Mouse (Mus musculus): ENCODE measurements around the gene Prkd1.

Prkd1 gene

DNA sequence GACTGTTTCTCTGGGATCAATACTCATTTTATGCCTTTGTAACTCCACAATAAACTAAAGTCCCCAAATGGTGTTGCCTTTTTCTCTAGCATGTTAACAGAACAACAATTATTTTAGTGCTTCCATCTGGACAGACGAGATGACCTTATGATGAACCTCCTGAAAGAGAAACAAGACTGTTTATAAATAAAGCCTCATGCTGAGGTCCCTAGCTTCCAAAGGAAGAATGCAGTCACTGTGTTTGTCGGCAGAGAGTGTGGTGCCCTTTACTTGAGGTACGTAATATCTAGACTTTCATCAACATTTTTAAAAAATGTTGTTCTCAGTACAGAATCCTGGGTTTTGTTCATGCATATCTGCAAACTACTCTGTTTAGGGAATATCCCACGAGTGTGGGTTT lies 90.7 kb downstream of the Prkd1 start:
- in situ Hi-C loops (cut with MboI) = no loop called here

DNA sequence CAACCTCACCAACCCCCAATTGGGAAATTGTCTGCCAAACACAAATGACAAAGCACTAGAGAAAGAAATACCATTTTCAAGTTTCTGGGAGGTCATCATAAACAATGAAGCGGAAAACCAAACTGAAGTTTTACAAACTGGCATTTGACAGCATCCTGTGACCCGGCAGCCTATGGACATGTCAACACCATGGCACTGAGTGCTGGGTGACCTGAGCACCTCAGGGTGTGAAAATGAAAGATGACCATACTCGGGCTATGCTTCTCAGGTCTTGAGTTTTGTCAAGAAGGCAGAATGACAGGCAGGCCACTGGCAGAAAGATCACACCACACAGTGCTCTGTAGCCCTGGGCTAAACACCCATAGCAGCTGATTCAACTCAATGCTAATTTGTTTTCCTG lies 94.7 kb downstream of the Prkd1 start:
- in situ Hi-C loops (cut with MboI) = no loop called here

DNA sequence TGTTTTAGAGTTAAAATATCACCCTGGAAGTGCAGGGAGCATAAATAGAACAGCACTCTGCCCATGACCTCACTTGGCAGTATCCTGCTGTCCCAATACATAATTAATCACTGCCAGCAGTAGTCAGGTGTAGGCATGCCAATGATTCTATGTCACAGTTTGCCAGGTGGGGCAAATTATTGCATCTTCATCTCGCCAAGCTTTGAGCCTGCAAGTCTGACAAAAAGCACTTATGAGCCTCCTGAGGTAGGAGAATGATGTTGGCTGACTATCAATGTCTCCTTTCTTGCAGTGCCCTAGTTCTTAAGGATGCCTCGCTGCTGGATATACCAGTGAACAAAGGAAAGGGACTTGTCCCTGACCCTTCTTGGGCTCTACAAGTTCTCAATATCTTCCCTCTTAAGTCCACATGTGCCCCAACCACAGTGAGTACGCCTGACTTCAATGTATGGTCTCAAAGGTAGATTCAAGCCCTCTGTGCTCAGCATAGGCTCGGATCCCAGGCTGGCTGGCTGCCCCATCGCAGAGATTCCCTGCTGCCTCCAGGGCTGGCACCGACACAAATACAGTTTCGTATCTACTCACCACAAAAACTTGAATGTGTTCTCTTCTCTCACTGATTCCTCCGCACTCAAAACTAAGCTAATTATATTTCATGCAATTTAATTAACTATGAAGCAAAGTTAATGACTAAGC lies 98.9 kb downstream of the Prkd1 start:
- in situ Hi-C loops (cut with MboI) = no loop called here

DNA sequence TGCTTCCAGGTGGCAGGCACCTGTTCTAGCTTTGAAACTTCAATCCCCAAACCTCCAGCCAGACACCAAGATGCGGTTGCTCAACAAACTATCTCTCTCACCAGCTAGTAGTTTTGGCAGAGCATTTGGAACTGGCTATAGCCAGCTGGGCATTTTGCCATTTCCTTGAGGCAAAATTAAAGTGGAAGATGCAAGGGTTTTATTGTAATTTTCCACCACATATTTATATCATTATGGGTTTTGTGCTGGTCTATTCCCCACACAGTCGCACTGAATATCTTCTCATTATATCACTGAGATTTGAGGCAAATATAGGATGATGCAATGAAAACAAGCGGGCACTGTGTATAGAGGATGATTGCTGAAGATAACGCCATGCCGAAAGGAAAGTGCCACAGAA lies 102.5 kb downstream of the Prkd1 start:
- in situ Hi-C loops (cut with MboI) = no loop called here

DNA sequence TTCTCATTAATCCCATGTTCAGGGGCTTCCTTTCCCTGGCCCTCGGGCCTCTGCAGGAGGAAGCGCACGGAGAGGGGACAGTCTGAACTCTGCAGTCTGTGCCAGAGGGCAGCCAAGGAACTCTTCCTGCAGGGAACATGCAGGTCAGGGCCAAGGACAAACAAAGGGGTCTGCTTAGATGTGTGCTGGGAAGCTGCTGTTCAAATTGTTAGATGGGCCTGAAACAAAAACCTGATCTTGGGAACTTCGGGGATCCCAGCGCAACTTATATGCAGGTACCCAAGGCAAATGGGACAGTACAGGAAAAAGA lies 103.3 kb downstream of the Prkd1 start:
- in situ Hi-C loops (cut with MboI) = no loop called here

DNA sequence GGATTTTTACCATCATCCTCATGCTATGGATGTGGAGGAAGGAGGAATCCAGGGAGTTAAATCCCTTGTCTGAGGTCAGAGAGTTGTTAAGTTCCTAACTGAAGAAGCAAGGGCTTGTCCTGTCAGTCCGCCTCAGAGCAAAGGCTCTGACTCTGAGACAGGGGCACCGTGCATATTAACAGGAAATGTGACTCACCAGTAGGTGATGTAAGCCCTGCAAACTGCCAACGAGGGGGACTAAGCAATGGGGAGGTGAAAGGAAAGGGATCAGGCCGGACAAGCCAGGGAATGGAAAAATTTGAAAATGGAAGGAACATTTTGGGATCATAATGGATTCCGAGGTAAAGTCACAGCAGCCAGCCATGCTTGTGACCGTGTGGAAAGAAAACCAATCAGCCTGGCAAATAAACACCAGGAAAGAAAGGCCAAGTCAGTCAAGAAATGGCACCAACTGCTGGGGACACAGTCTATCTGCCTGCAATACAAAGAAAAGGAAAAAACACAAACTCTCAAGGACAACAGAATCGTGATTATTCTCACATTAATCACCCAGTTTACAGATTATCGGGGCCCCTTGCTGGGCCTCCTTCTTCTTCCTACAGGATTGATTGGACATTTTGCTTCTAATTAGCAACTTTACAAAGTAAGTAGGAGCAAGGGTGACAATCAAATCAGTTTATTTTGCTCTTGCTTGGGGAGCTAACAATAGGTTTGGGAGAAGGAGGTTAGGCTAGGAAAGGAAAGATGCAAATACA lies 103.9 kb downstream of the Prkd1 start:
- in situ Hi-C loops (cut with MboI) = no loop called here

DNA sequence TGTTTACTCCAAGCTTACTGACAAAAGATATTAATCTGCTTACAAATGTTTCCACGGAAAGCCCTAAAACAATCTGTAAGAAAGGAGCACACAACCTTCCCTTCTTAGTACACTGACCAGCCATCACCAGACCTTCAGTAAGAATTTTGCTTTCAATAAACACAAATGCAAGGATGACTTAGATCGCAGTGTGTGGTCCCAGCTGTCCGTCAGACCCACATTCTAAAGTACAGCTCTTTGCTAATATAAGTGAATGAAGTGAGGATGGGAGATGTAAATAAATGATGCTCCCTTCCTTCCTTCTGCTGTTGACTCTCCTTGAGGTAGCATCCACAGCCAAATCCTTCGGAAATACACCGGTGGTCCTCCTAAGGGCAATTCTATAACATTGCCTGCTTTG lies 108.1 kb downstream of the Prkd1 start:
- in situ Hi-C loops (cut with MboI) = no loop called here

DNA sequence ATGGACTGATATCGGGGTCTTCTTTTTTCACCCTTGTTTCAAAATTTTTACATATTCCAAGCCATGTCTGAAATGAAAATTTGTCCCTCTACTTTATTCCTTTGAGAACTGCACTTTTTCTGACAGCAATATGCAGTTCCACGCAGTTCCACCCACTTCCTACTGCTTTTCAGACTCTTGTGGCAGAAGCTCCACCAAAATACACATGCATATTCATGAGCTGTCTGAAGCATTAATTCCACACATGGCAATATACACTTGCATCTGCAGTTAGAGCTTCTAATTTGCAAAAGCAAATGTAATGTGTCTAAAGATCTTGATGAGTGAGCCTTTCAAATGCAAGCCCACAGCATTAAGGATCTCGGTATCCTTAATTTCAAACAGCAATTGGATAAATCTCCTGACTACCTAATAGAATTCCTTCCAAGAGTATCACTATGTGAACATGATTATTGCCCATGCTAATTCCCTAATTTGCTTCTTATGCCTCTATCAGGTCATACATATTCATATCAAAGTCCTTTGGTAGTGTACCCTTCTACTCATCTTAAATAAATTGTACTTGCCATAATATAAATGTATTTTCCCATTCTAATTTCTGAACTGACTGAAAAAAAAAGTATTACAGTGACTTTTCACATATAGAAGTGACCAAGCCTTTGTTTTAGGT lies 110.5 kb downstream of the Prkd1 start:
- in situ Hi-C loops (cut with MboI) = no loop called here

DNA sequence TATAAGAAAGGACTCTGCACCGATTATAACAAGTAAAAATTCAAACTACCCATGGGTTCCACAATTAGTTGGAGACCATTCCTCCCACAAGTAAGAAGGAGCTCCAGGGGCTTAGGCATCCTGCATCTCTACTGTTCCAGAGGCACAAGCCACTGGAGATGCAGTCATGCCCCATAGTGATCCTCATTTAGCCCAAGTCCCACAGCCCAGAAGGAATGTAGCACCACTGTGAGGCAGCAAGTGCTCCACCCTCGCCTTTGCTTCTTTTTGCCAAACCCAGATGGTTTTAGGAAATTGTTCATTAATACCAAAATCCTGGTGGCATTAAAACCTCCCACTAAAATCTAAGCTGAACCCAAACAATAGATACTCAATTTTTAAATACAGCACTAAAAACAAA lies 111.1 kb downstream of the Prkd1 start:
- in situ Hi-C loops (cut with MboI) = no loop called here

DNA sequence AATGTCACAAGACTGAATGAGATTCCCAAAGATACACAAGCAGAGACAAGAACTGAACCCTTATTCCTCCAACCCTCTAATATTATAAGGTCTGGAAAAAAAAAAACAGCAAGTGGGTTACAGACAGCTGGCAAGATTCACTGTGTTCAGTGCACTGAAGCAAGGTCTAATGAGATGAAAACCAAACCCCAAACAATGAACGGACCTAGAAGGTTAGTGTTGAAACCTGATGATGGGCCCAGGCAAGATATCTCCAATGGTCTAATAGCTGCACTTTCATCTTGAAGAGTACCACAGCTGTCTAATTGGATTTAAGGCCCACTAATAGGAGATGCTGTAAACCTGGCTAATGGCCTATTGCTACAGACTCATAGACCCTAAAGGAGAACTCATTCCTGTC lies 111.9 kb downstream of the Prkd1 start:
- in situ Hi-C loops (cut with MboI) = no loop called here

DNA sequence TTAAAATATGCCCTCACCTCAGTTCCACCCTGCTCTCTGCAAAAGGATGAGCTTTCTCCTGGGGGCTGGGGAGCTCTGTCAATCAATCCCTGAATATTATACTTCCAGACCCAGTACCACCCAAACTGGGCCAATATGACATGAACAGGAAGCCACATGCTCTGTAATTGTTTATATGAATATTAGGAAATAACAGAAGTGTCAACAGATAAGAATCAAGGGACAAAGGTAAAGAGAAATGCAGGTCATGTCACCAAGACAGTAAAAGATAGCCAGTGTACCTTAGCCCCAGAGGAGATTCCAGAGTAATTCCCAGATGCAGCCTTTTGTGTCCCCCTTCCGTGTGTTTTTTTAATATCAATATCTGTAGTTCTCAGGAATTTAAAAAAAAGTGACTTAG lies 120.3 kb downstream of the Prkd1 start:
- in situ Hi-C loops (cut with MboI) = no loop called here

DNA sequence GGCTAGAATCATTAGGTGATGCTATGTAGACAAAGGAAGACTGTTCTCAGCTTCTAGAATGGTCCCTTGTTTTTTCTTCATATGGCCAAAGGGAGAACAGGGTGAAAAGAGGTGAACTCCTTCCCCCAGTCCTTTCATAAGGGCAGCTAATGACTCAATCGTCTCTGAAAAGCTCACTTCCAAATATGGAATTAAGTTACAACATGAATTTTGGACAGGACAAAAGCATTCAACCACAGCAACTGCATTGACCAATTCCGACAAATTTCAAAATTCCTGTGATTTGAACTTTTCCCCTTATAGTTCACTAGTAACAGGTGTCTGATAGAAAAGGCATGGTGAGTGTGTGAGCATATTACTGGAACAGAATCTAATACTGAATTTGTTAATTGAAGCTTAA lies 124.8 kb downstream of the Prkd1 start:
- in situ Hi-C loops (cut with MboI) = no loop called here

DNA sequence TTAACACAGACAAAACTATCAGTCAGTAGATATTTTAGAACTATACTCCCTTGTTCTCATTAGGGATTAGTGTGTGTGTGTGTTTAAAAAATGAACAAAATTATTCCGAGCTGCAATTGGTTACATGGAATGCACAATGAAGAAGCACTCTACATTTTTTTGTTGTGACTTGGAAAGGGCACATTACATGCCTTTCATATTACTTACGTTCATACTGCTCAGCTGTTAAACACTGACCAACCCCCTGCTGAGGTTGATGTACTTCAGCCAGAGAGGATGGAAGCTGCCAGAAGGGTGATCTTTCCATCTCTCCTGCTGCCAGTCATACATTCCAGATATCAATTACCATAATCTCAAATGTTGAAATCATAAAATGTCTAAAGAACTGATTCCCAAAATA lies 134.4 kb downstream of the Prkd1 start:
- in situ Hi-C loops (cut with MboI) = no loop called here

DNA sequence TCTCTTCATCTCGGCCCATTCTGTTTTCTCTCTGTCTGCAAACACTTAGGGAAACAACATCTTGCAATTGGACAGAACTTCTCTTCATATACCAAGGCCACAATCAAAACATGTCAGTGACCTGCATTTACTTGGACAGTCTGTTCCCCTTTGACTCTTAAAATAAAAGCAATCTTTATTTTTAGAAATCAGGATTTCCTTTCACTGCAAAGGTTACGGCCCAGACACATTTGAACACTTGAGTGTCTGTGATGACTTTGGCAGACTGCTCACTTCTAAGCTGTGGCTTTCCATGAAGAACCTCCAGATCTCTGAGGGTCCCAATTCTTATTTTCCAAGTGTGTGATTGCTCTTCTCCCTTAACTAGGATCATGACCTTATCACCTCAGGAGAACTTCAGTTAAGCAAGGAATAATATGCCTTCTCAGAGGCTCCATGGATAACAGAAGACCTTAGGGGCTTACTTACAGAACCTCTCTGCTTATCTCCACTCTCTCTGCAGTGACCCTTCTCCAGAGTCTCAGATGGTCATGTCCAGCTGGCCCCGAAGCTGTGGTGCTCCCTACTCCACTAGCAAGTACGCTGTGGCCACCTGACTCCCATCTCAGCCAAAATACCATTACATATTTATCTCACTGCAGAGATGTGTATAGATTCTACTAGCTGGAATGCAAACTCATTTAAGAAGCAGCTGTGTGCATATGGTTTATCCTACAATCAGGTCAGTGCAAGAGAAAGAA lies 137.2 kb downstream of the Prkd1 start:
- in situ Hi-C loops (cut with MboI) = no loop called here

DNA sequence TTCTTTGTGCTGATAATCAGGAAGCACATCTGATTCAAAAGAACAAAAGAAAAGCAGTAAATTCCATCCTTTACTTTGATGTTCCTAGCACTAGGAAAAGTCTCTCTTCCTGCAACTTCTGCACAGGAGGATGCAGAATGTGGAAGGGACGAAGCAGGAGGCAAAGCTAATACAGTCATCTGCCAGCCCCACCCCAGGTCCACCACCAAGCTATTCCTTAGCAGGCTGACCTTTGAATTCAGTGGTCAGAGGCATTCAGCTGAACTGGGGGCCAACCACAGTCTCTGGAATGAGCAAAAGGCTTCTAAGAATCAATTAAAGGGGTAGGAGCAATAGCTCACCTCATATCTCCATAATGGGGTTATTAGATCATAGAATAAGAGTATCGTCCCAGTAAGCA lies 140.1 kb downstream of the Prkd1 start:
- in situ Hi-C loops (cut with MboI) = no loop called here

DNA sequence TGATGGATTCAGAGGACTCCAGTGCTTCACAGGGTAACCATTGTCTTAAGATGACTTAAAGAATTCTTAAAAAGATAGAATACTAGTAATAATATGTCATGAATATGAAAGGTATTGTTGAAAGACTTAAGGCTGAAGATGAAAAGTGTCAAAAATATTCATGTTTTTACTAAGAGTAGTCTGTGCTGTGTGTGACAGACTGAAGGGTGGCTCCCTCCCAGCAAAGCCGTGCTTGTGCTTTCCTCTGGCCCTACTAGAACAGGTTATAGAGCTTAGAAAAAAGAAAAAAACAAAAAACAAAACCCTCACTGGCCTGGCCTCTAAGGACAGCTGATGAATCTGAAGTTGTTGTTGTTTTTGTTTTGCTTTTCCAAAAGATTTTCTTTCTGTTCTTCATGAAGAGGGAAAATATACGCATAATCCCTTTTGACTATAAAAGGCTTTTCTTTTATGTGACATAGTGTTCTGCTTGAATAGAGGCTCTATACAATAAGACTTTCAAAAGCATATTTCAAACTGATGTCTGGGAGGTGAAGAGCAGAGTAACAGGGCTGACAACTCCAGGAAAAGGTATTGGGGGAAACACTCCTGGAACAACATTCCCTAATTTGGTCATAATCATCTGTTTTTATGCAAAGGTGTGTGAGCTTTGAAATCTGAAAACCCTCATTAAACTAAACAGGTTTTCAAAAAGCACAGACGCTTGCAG lies 148.9 kb downstream of the Prkd1 start:
- in situ Hi-C loops (cut with MboI) = no loop called here

DNA sequence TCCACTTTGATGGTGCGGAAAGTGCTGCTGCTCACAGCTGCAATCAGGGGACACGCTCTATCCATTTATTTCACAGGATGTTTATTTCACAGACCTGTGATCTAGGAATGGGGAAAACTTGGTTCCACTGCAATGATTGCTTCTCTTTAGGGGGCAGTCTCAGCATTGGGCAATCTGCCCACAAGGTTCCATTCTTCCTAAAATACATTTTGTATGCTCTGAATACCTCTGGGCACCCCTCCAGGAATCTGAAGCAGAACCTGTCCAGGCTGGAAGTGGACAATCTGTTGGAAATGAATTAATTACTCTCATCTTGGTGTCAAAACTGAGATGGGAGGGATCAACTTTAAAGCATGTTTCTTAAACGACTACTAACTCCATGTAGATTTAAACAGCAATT lies 152.9 kb downstream of the Prkd1 start:
- in situ Hi-C loops (cut with MboI) = no loop called here

DNA sequence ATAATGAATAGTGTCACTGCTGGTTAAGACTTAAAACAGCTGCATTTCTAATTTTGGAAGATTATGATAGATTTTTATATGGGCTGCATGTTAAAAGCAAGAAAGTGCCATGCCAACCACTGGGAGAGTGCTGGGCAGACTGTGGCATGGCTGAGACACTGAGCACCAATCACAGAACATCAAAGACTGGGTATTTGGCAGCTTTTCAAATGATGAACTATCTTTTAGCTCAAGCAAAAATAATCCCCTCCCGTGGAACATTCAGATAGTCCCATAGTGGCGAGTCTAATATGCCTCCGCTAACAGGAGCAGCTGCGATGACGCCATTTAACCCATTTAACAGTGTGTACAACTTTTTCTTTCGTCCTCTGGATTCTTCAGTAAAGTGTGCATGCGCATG lies 169.1 kb downstream of the Prkd1 start:
- in situ Hi-C loops (cut with MboI) = no loop called here

DNA sequence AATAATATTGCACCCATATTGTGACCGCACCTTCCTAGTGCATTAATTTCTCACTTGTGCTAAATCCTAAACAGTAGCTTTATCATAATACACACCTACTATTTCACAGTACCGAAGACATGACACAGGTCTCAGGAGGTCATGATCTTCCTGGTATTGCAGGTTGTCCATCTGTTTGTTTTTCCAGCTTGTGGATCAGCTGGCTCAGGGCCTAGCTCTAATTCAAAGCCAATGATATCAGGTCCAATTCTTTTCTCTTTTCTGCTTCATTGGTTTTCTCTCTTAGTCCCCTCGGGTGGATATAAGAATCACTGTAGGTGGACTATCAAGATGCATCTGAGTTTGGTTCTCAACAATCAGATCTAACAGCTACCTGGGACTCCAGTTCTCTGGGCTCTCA lies 191.7 kb downstream of the Prkd1 start:
- in situ Hi-C loops (cut with MboI) = no loop called here

DNA sequence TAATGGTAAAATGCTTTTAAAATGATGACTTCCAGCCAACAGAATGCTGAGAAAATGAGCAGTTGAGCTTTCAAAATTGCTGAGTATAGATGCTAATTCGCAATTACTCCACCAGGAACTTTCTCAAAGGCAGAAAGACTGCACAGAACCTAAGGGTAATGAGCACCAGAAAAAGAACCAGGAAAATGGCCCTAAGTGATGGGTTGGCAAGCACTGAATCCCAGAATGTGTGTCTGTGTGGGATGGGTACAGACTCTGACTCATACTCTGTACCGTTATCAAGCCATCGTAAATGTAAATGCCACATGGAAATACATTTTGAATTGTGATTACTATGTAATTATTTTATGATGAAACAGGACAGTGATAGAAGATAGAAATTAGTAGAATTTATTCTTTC lies 197.1 kb downstream of the Prkd1 start:
- in situ Hi-C loops (cut with MboI) = no loop called here

DNA sequence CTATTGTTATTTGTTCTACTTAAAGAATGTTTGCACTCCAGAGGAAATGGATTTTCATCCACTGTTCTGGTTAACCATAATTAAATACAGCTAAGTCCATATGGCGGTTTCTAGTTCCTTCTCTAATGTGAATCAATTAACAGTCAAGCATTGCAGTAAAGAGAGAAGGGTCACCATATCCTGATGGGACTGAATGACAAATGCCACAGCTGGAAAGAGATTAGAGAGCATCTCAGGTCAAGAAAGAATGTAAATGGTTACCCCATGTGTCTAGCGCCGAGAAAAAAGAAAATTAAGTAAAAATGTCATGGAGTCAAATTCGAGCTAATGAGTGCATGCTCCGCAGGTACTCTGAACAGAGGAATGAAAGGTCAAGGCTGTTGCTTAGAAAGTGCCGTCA lies 212.2 kb downstream of the Prkd1 start:
- in situ Hi-C loops (cut with MboI) = no loop called here

DNA sequence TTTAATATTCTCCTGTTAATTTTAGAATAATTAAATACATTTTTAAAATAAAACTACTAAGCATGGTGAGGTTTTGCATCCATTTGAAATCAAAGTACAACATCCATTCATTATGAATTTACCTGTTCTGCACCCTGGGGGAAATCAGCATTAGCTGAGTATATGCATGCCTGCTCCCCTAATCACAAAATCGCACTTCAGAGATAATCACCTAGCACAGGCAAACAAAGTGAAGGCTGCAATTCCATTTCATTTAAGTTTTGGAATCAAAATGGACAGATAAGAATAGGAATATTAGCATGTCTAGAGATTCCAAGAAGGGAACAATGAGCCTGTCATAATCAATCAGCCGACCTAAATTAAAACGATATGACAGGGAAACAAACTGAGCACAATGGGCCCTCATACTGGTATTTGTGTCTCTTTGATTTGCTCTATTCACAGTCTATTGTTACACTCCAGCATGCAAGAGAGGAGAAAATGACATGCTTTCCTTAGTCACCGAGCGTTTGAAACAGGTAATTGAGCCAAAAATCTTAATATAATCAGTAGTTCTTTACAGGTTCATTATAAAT lies 218.7 kb downstream of the Prkd1 start:
- in situ Hi-C loops (cut with MboI) = no loop called here

All from mature B cell (primary cell).